Mouse (Mus musculus): Measurements from ENCODE around the gene Ptpn1.
A peak's percentile ranks its signal among the peaks of the same experiment; 100 is the strongest.

The Ptpn1 gene

DNA sequence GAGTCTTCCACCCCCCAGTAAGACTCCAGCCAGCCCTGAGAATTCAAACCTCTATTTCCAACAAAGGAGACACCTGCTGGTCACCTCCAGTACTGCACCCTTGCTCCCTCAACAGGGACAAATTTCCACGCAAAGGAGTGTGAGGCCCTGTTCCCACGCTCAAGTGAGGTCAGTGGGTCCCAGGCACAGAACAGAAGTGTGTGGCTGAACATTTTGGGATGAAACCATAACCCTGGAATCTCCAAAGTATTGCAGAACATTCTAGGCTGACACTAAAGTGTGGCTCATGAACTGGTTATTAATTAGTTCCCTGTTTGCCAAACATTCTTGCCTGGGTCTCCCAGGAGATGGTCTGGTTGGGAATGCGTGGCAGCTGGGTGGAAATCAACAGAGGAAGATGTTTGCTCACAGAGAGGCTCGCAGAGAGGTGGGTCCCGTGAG, 85.1 kb downstream of the Ptpn1 start:
- DNase-seq, result peak; percentile 71 to 77

DNA sequence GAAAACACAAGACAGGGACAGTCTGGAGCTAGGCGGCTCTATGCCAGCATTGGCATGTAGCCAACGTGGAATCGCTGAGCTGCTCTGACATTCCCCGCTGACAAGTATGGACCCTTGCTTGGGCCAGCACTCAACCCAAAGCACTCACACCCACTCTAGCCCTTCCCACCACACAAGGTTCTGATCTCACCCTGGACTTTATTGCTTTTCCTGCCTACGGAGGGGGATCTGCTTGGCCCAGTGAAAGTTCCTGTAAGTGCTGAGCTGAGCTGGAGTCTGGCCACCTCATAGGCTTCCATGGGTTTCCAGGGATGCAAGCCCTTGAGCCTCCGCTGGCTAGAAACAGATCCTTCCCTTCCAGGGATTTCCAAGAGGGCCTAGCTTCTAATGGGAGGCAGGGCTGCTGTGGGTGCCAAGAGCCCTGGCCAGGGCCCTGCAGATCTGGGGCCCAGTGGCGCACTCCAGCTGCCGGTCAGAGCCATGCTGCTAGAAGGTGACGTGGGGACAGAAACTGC, 87.4 kb downstream of the Ptpn1 start:
- peak; percentile 31 to 42 for DNase-seq

DNA sequence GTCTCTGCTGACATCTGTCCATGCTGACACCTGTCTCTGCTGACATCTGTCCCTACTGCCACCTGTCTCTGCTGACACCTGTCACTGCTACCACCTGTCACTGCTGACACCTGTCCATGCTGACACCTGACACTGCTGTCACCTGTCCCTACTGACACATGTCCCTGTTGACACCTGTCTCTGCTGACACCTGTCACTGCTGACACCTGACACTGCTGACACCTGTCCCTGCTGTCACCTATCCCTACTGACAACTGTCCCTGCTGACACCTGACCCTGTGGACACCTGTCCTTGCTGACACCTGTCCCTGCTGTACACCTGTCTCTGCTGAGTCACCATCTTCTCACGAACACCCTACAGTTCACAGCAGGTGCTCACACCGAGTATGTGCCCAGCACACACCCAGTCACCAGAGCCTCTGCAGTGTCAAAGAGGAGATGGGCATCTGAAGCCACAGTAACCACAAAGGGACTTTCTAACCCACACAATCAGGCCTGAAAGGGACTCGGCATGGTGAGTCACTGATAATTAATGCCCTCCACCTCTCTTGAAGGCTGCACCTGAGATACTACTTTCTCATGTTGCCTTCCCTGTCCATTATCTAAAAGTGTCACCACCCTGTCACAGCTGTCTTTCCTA, 92.0 kb downstream of the Ptpn1 start:
- no peak for DNase-seq

- no peak for DNase-seq
Measured at GRCm38 (mm10) chr2:168025174-168025573, 93.3 kb downstream of the Ptpn1 start.

GRCm38 (mm10) chr2:168025882-168026281, 94.0 kb downstream of the Ptpn1 start:
- no peak for DNase-seq

- no peak for DNase-seq
Measured at GRCm38 (mm10) chr2:168026467-168026866, 94.6 kb downstream of the Ptpn1 start.

- no peak for DNase-seq
Measured at GRCm38 (mm10) chr2:168028376-168028775, 96.5 kb downstream of the Ptpn1 start.
